Mouse (Mus musculus): ENCODE measurements around the gene Exd1. TPM values are rescaled to one million over a fixed set of nuclear protein-coding genes. Genes with fewer than 3 reads are reported as not detected.

Exd1 gene
- total and polyA plus RNA-seq, 2 experiments from 2014 or later = 0.03 TPM; not detected in 1

GRCm38 (mm10) chr2:119477571-119478396 is 69.6 kb downstream of the Exd1 start, which contains the start of gene Ino80:
Gene Ino80, minus strand, starts transcription at chr2:119477687.
- DNase-seq (ENCODE audit: low spot score) (peak; percentile 99), ATAC-seq (ENCODE audit: insufficient read depth, low read depth) (peak; percentile 94)
- TF ChIP-seq EP300 (IDR thresholded peaks at IDR 0.05; ENCODE audit: low read depth) = peak; percentile 50; the same call in 1 of the 2 replicates
- TF ChIP-seq CTCF (IDR thresholded peaks at IDR 0.05; ENCODE audit: low read depth) = no peak
- peak within 1 kb of the TSS; percentile 90 for H3K4me2 ChIP-seq (ENCODE audit: low read depth, low read length)
- H3K9me3 ChIP-seq (replicated peaks; ENCODE audit: control insufficient read depth, low read length) = no peaks in the 10 kb centered on the region
- H3K27me3 ChIP-seq (ENCODE audit: control insufficient read depth, insufficient read depth, low read length) = no peaks in the 10 kb centered on the region
- H3K36me3 ChIP-seq (replicated peaks; ENCODE audit: control insufficient read depth, insufficient read depth, low read length) = no peaks in the 10 kb centered on the region
- H3K4me3 ChIP-seq (ENCODE audit: low read depth, low read length) = peak within 1 kb of the TSS; percentile 90
- peak within 1 kb of the TSS; percentile 99 for H3K9ac ChIP-seq (replicated peaks; ENCODE audit: low read depth, low read length)
- peaks cover 29% of the 10 kb centered on the region for H3K4me1 ChIP-seq (ENCODE audit: control insufficient read depth, insufficient read depth)
- under 1% methylated on average over 63 of the region's 72 CpGs for WGBS
- peak within 1 kb of the TSS; percentile 98 for H3K27ac ChIP-seq (ENCODE audit: low read depth)

GRCm38 (mm10) chr2:119476621-119477391 is 70.6 kb downstream of the Exd1 start:
- TF ChIP-seq EP300 (IDR thresholded peaks at IDR 0.05; ENCODE audit: low read depth) = no peak
- no peak; the same call in 1 of the 2 replicates for TF ChIP-seq CTCF (IDR thresholded peaks at IDR 0.05; ENCODE audit: low read depth)
- Histone ChIP-seq H3K4me2 (ENCODE audit: low read depth, low read length) (peak overlapping the region; percentile 90), H3K36me3 (replicated peaks; ENCODE audit: control insufficient read depth, insufficient read depth, low read length) (no peaks in the 10 kb centered on the region), H3K4me1 (ENCODE audit: control insufficient read depth, insufficient read depth) (peaks cover 29% of the 10 kb centered on the region), H3K27me3 (ENCODE audit: control insufficient read depth, insufficient read depth, low read length) (no peaks in the 10 kb centered on the region), H3K9ac (replicated peaks; ENCODE audit: low read depth, low read length) (peak overlapping the region; percentile 99), H3K4me3 (ENCODE audit: low read depth, low read length) (peak overlapping the region; percentile 90), H3K27ac (ENCODE audit: low read depth) (peak overlapping the region; percentile 98), H3K9me3 (replicated peaks; ENCODE audit: control insufficient read depth, low read length) (no peaks in the 10 kb centered on the region)
- ATAC-seq (ENCODE audit: insufficient read depth, low read depth) (peak; percentile 60), DNase-seq (ENCODE audit: low spot score) (peak; percentile 37)
- WGBS = 0% methylated on average over 42 of the region's 44 CpGs

- no peaks in the 10 kb centered on the region for H3K9me3 ChIP-seq (replicated peaks; ENCODE audit: control insufficient read depth, low read length)
- no peaks in the 10 kb centered on the region for H3K27me3 ChIP-seq (ENCODE audit: control insufficient read depth, insufficient read depth, low read length)
- peak overlapping the region; percentile 90 for H3K4me2 ChIP-seq (ENCODE audit: low read depth, low read length)
- H3K4me1 ChIP-seq (ENCODE audit: control insufficient read depth, insufficient read depth) = peaks cover 29% of the 10 kb centered on the region
- ATAC-seq (ENCODE audit: insufficient read depth, low read depth) (no peak), DNase-seq (ENCODE audit: low spot score) (no peak)
- H3K36me3 ChIP-seq (replicated peaks; ENCODE audit: control insufficient read depth, insufficient read depth, low read length) = no peaks in the 10 kb centered on the region
- peak overlapping the region; percentile 98 for H3K27ac ChIP-seq (ENCODE audit: low read depth)
- H3K9ac ChIP-seq (replicated peaks; ENCODE audit: low read depth, low read length) = peak overlapping the region; percentile 99
- WGBS = 9% methylated on average over 7 of the region's 7 CpGs
- peak overlapping the region; percentile 90 for H3K4me3 ChIP-seq (ENCODE audit: low read depth, low read length)
- TF ChIP-seq EP300 (IDR thresholded peaks at IDR 0.05; ENCODE audit: low read depth) = no peak
- TF ChIP-seq CTCF (IDR thresholded peaks at IDR 0.05; ENCODE audit: low read depth) = no peak
Measured at GRCm38 (mm10) chr2:119476166-119476565, 71.3 kb downstream of the Exd1 start.

Other genes with a start within 250 kb of the Exd1 start
- gene Dll4, start 221.8 kb downstream of the Exd1 start, total RNA-seq (2014; rRNA removed; ENCODE audit: low replicate concordance) = 5.0 and 6.6 TPM in 2 replicates
- gene Dll4, start 221.8 kb downstream of the Exd1 start, polyA plus RNA-seq (2015; fragmentation: Nextera tagmentation; extraction: Ambion mirVana) = 5.7 and 6.2 TPM in 2 replicates
- gene Chac1, start 196.4 kb downstream of the Exd1 start, total RNA-seq (2014; rRNA removed; ENCODE audit: low replicate concordance) = 0.11 and 0.27 TPM in 2 replicates
- 0.30 and 0.52 TPM in 2 replicates for gene Chac1, start 196.4 kb downstream of the Exd1 start, polyA plus RNA-seq (2015; fragmentation: Nextera tagmentation; extraction: Ambion mirVana)
- gene Ino80, start 69.9 kb downstream of the Exd1 start, total RNA-seq (2014; rRNA removed; ENCODE audit: low replicate concordance) = 7.2 TPM in 2 replicates
- gene Ino80, start 69.9 kb downstream of the Exd1 start, polyA plus RNA-seq (2015; fragmentation: Nextera tagmentation; extraction: Ambion mirVana) = 1.7 and 2.0 TPM in 2 replicates
- 81.1 and 82.3 TPM in 2 replicates for gene Chp1, start 70 bp upstream of the Exd1 start, total RNA-seq (2014; rRNA removed; ENCODE audit: low replicate concordance)
- gene Chp1, start 70 bp upstream of the Exd1 start, polyA plus RNA-seq (2015; fragmentation: Nextera tagmentation; extraction: Ambion mirVana) = 51.1 and 53.3 TPM in 2 replicates
- 25.0 and 26.8 TPM in 2 replicates for gene Nusap1, start 70.7 kb upstream of the Exd1 start, total RNA-seq (2014; rRNA removed; ENCODE audit: low replicate concordance)
- 13.5 and 14.2 TPM in 2 replicates for gene Nusap1, start 70.7 kb upstream of the Exd1 start, polyA plus RNA-seq (2015; fragmentation: Nextera tagmentation; extraction: Ambion mirVana)
- gene Oip5, start 70.8 kb upstream of the Exd1 start, total RNA-seq (2014; rRNA removed; ENCODE audit: low replicate concordance) = 0.88 and 12.2 TPM in 2 replicates
- 6.1 and 7.0 TPM in 2 replicates for gene Oip5, start 70.8 kb upstream of the Exd1 start, polyA plus RNA-seq (2015; fragmentation: Nextera tagmentation; extraction: Ambion mirVana)
- gene Ndufaf1, start 115.2 kb upstream of the Exd1 start, total RNA-seq (2014; rRNA removed; ENCODE audit: low replicate concordance) = 28.4 and 37.9 TPM in 2 replicates
- 79.9 and 83.3 TPM in 2 replicates for gene Ndufaf1, start 115.2 kb upstream of the Exd1 start, polyA plus RNA-seq (2015; fragmentation: Nextera tagmentation; extraction: Ambion mirVana)
- gene Rtf1, start 127.4 kb upstream of the Exd1 start, total RNA-seq (2014; rRNA removed; ENCODE audit: low replicate concordance) = 7.9 and 10.2 TPM in 2 replicates
- 24.3 and 25.6 TPM in 2 replicates for gene Rtf1, start 127.4 kb upstream of the Exd1 start, polyA plus RNA-seq (2015; fragmentation: Nextera tagmentation; extraction: Ambion mirVana)
- 0.50 and 6.6 TPM in 2 replicates for gene Itpka, start 194.7 kb upstream of the Exd1 start, total RNA-seq (2014; rRNA removed; ENCODE audit: low replicate concordance)
- 1.00 and 1.4 TPM in 2 replicates for gene Itpka, start 194.7 kb upstream of the Exd1 start, polyA plus RNA-seq (2015; fragmentation: Nextera tagmentation; extraction: Ambion mirVana)
- gene Ltk, start 212.8 kb upstream of the Exd1 start, total RNA-seq (2014; rRNA removed; ENCODE audit: low replicate concordance) = not detected in 2 replicates
- 0.05 and 0.07 TPM in 2 replicates for gene Ltk, start 212.8 kb upstream of the Exd1 start, polyA plus RNA-seq (2015; fragmentation: Nextera tagmentation; extraction: Ambion mirVana)
- gene Rpap1, start 239.9 kb upstream of the Exd1 start, total RNA-seq (2014; rRNA removed; ENCODE audit: low replicate concordance) = 13.9 and 20.5 TPM in 2 replicates
- 9.0 and 10.2 TPM in 2 replicates for gene Rpap1, start 239.9 kb upstream of the Exd1 start, polyA plus RNA-seq (2015; fragmentation: Nextera tagmentation; extraction: Ambion mirVana)

Data from heart, postnatal 0 days (tissue).